Mouse (Mus musculus) spleen, postnatal 36 days (tissue): ENCODE measurements around the gene Nup62.
A peak's percentile ranks its signal among the peaks of the same experiment; 100 is the strongest.
"Not testable (repeated sequence)": the region's sequence is repeated elsewhere in the genome, so short reads cannot be mapped to it uniquely, and the experiment has no call there.

Experiments used
- DNase-seq, 2 experiments: peaks; one replicate each; pipeline ENCODE4 v3.0.0; 2022; ENCODE audit warnings: low spot score in 2 of 2, mixed read lengths in 1 of 2

The Nup62 gene

GRCm38 (mm10) chr7:44863982-44864494 lies 48.1 kb downstream of the Nup62 start:
- DNase-seq: no peak

GRCm38 (mm10) chr7:44864595-44865542 lies 49.0 kb downstream of the Nup62 start:
- DNase-seq: no peak

- no peak for DNase-seq
Observed at GRCm38 (mm10) chr7:44866276-44867009, 50.6 kb downstream of the Nup62 start.

- no peak for DNase-seq
Observed at GRCm38 (mm10) chr7:44867010-44867702, 51.3 kb downstream of the Nup62 start.

GRCm38 (mm10) chr7:44867802-44868201 lies 51.9 kb downstream of the Nup62 start:
- DNase-seq: no peak

- DNase-seq: no peak
Observed at GRCm38 (mm10) chr7:44868465-44868864, 52.6 kb downstream of the Nup62 start.

- peak; percentile 38 to 48 for DNase-seq
Observed at GRCm38 (mm10) chr7:44868919-44869696, 53.2 kb downstream of the Nup62 start.

- peak; percentile 75 to 81 for DNase-seq
Observed at GRCm38 (mm10) chr7:44869697-44870528, 54.0 kb downstream of the Nup62 start, which contains the start of gene Ptov1. TSS of gene Ptov1 (minus strand) at chr7:44869788.

- DNase-seq: no peak
Observed at GRCm38 (mm10) chr7:44870614-44871013, 54.7 kb downstream of the Nup62 start.

- no peak for DNase-seq
Observed at GRCm38 (mm10) chr7:44871181-44871580, 55.3 kb downstream of the Nup62 start.

GRCm38 (mm10) chr7:44871774-44872173 lies 55.9 kb downstream of the Nup62 start:
- not testable (repeated sequence) for DNase-seq

- no peak for DNase-seq
Observed at GRCm38 (mm10) chr7:44877833-44878232, 61.9 kb downstream of the Nup62 start.
